Mouse (Mus musculus) common myeloid progenitor, adult 5-6 weeks (primary cell): ENCODE results near the gene Lrrc29. TPM values are rescaled to one million over a fixed set of nuclear protein-coding genes. Genes with fewer than 3 reads are reported as not detected.

ENCODE experiments used
- ATAC-seq: replicated peaks from 2 replicates; pipeline ENCODE4 v1.8.0; 2016; ENCODE audit warnings: low read depth, mild to moderate bottlenecking, moderate TSS enrichment, inconsistent platforms; ENCODE audit not compliant: poor library complexity, severe bottlenecking
- total RNA-seq: library from RNA; stranded (forward); fragments of 200-1000, 187-1606 nt; gene quantifications from 2 replicates; pipeline ENCODE4 v1.2.3, GENCODE M21; 2017

The Lrrc29 gene
- total RNA-seq, 1 experiment from 2014 or later: 4.0 TPM

GRCm38 (mm10) chr8:105345061-105345975 is 19.2 kb upstream of the Lrrc29 start:
- peak; percentile 43 for ATAC-seq

- no peak for ATAC-seq
Observed at GRCm38 (mm10) chr8:105343791-105344574, 17.9 kb upstream of the Lrrc29 start.

GRCm38 (mm10) chr8:105342768-105343167 is 16.7 kb upstream of the Lrrc29 start:
- no peak for ATAC-seq

- no peak for ATAC-seq
Observed at GRCm38 (mm10) chr8:105341399-105341798, 15.3 kb upstream of the Lrrc29 start.

- ATAC-seq: peak; percentile 52
Observed at GRCm38 (mm10) chr8:105339886-105340635, 14.0 kb upstream of the Lrrc29 start.

- ATAC-seq: peak; percentile 81
Observed at GRCm38 (mm10) chr8:105338992-105339391, 12.9 kb upstream of the Lrrc29 start.

GRCm38 (mm10) chr8:105336373-105337130 is 10.5 kb upstream of the Lrrc29 start:
- no peak for ATAC-seq

- no peak for ATAC-seq
Observed at GRCm38 (mm10) chr8:105332523-105332922, 6.4 kb upstream of the Lrrc29 start.

- no peak for ATAC-seq
Observed at GRCm38 (mm10) chr8:105331931-105332330, 5.9 kb upstream of the Lrrc29 start.

- ATAC-seq: no peak
Observed at GRCm38 (mm10) chr8:105331469-105331868, 5.4 kb upstream of the Lrrc29 start.

GRCm38 (mm10) chr8:105330325-105330724 is 4.2 kb upstream of the Lrrc29 start:
- ATAC-seq: no peak

- no peak for ATAC-seq
Observed at GRCm38 (mm10) chr8:105326968-105327367, 890 bp upstream of the Lrrc29 start.

- no peak for ATAC-seq
Observed at GRCm38 (mm10) chr8:105325641-105326093, 411 bp downstream of the Lrrc29 start.

GRCm38 (mm10) chr8:105323183-105323582 is 2.9 kb downstream of the Lrrc29 start:
- no peak for ATAC-seq

- ATAC-seq: no peak
Observed at GRCm38 (mm10) chr8:105318662-105319190, 7.4 kb downstream of the Lrrc29 start.

- ATAC-seq: no peak
Observed at GRCm38 (mm10) chr8:105317941-105318340, 8.1 kb downstream of the Lrrc29 start.

- ATAC-seq: no peak
Observed at GRCm38 (mm10) chr8:105315073-105315769, 10.9 kb downstream of the Lrrc29 start.

- ATAC-seq: no peak
Observed at GRCm38 (mm10) chr8:105313622-105314402, 12.3 kb downstream of the Lrrc29 start.
